Mouse (Mus musculus) heart, adult 2 months (tissue): Measurements from ENCODE around the gene Acap3.

ENCODE experiments used
- CTCF ChIP-seq: fragments of 200-600 bp; IDR thresholded peaks from 2 replicates; pipeline ENCODE4 v1.8.1; 2022; ENCODE audit warnings: antibody characterized with exemption, mild to moderate bottlenecking, moderate library complexity
- EP300 ChIP-seq: fragments of 200-500 bp; IDR thresholded peaks from 2 replicates; pipeline ENCODE4 v1.6.1; 2011; ENCODE audit warnings: low read depth, low read length, control low read depth; ENCODE audit not compliant: insufficient read depth
- POLR2A ChIP-seq: fragments of 200-500 bp; IDR thresholded peaks from 2 replicates; pipeline ENCODE4 v1.6.1; 2011; ENCODE audit warnings: mild to moderate bottlenecking, low read depth, low read length, control low read depth; ENCODE audit not compliant: insufficient read depth

- TF ChIP-seq POLR2A: peak; percentile 73
- TF ChIP-seq EP300: 0 out of 2 replicates have a peak, but pooled peaks have one; percentile 47
- peak; percentile 71 for TF ChIP-seq CTCF
Measured at GRCm38 (mm10) chr4:155869317-155870033, 22.1 kb upstream of the Acap3 start, which contains the start of the genes Cptp and Ints11.
